Mouse (Mus musculus) limb, embryonic 12.5 days (tissue): ENCODE results near the gene Olfr1329. TPM values are rescaled to one million over a fixed set of nuclear protein-coding genes. Genes with fewer than 3 reads are reported as not detected.
"Not testable (repeated sequence)": the region's sequence is repeated elsewhere in the genome, so short reads cannot be mapped to it uniquely, and the experiment has no call there.

Experiments used
- ATAC-seq: fragments of 200-750 bp; cut with Nextera tagmentation; 2 replicates; pipeline ENCODE4 v1.8.0; 2017; ENCODE audit warnings: low read depth, moderate TSS enrichment; ENCODE audit not compliant: insufficient number of reproducible peaks, insufficient read depth, low FRiP score, low TSS enrichment
- H3K27ac ChIP-seq: fragments of 300-500 bp; sonication (generic); 2 replicates; pipeline ENCODE4 v1.5.1; 2016; ENCODE audit warnings: mild to moderate bottlenecking, moderate library complexity
- H3K27me3 ChIP-seq: fragments of 300-500 bp; sonication (generic); 2 replicates; pipeline ENCODE4 v1.6.1; 2016; ENCODE audit warnings: mild to moderate bottlenecking, moderate library complexity
- H3K36me3 ChIP-seq: fragments of 300-500 bp; sonication (generic); 2 replicates; pipeline ENCODE4 v1.6.1; 2016; ENCODE audit warnings: mild to moderate bottlenecking, moderate library complexity
- H3K4me1 ChIP-seq: fragments of 300-500 bp; sonication (generic); replicated peaks from 2 replicates; pipeline ENCODE4 v1.6.1; 2016
- H3K4me2 ChIP-seq: fragments of 300-500 bp; sonication (generic); 2 replicates; pipeline ENCODE4 v1.6.1; 2016; ENCODE audit warnings: mild to moderate bottlenecking, moderate library complexity
- H3K4me3 ChIP-seq: fragments of 300-500 bp; sonication (generic); replicated peaks from 2 replicates; pipeline ENCODE4 v1.5.1; 2016; ENCODE audit warnings: mild to moderate bottlenecking
- H3K9ac ChIP-seq: fragments of 300-500 bp; sonication (generic); replicated peaks from 2 replicates; pipeline ENCODE4 v1.6.1; 2016; ENCODE audit warnings: mild to moderate bottlenecking, moderate library complexity
- H3K9me3 ChIP-seq: fragments of 300-500 bp; sonication (generic); 2 replicates; pipeline ENCODE4 v1.6.1; 2016; ENCODE audit warnings: mild to moderate bottlenecking, moderate library complexity
- WGBS: fragments of 180-500 bp; shearing (Covaris S2); methylation state at CpG from one replicate; pipeline ENCODE4 v1.1.7; 2016; 5-methylcytosine and 5-hydroxymethylcytosine counted together
- polyA plus RNA-seq: library from polyadenylated mRNA; unstranded; fragments of >200 nt; fragmentation: Nextera tagmentation; extraction: Ambion mirVana; gene quantifications from 2 replicates; pipeline ENCODE4 v1.2.1, GENCODE M21; 2016

The Olfr1329 gene
- polyA plus RNA-seq = not detected in 2 replicates

GRCm38 (mm10) chr4:118917365-118917764, at the start of gene Olfr1329:
Gene Olfr1329 (minus strand): TSS chr4:118917465.
- not testable (repeated sequence) for H3K27me3 ChIP-seq, H3K9ac ChIP-seq

GRCm38 (mm10) chr4:118961141-118961628, 43.9 kb upstream of the Olfr1329 start, which contains the start of gene Lao1:
Gene Lao1 (plus strand): TSS chr4:118961578.
- Histone ChIP-seq H3K4me3 (no peak within 1 kb of the TSS), H3K27me3 (no peaks in the 10 kb centered on the region), H3K9me3 (no peaks in the 10 kb centered on the region), H3K36me3 (no peaks in the 10 kb centered on the region), H3K27ac (no peak within 1 kb of the TSS), H3K9ac (no peak within 1 kb of the TSS), H3K4me2 (no peak within 1 kb of the TSS), H3K4me1 (no peaks in the 10 kb centered on the region)
- 78% methylated on average over 2 of the region's 2 CpGs for WGBS
- no peak for ATAC-seq

More at GRCm38 (mm10) chr4:118917365-118917764, at the start of gene Olfr1329:
- not testable (repeated sequence) for H3K4me1 ChIP-seq, ATAC-seq, H3K4me3 ChIP-seq, H3K9me3 ChIP-seq, H3K36me3 ChIP-seq, H3K27ac ChIP-seq, H3K4me2 ChIP-seq
- 70% methylated on average over 2 of the region's 2 CpGs for WGBS

GRCm38 (mm10) chr4:118958812-118959211, 41.5 kb upstream of the Olfr1329 start:
- Histone ChIP-seq H3K9me3 (no peaks in the 10 kb centered on the region), H3K4me2 (no peak overlapping the region), H3K4me1 (no peaks in the 10 kb centered on the region), H3K27me3 (peaks cover 3% of the 10 kb centered on the region; the same call in 1 of the 2 replicates), H3K36me3 (no peaks in the 10 kb centered on the region), H3K9ac (no peak overlapping the region), H3K4me3 (no peak overlapping the region), H3K27ac (no peak overlapping the region)
- 89% methylated on average over 7 of the region's 7 CpGs for WGBS
- no peak for ATAC-seq

- Histone ChIP-seq H3K27ac (no peak within 1 kb of the TSS), H3K9ac (no peak within 1 kb of the TSS), H3K4me1 (no peaks in the 10 kb centered on the region), H3K36me3 (no peaks in the 10 kb centered on the region), H3K4me3 (no peak within 1 kb of the TSS), H3K27me3 (no peaks in the 10 kb centered on the region), H3K4me2 (no peak within 1 kb of the TSS), H3K9me3 (no peaks in the 10 kb centered on the region)
- 76% methylated on average over 2 of the region's 2 CpGs for WGBS
- ATAC-seq = no peak
These were observed 21.2 kb upstream of the Olfr1329 start, which contains the start of gene Olfr1328 for GRCm38 (mm10) chr4:118938512-118938911. Gene Olfr1328 (minus strand): TSS chr4:118938612.

- H3K27ac ChIP-seq, H3K9ac ChIP-seq, H3K9me3 ChIP-seq, H3K4me2 ChIP-seq, H3K36me3 ChIP-seq, ATAC-seq, H3K4me3 ChIP-seq, H3K27me3 ChIP-seq, H3K4me1 ChIP-seq: not testable (repeated sequence)
- WGBS = 92% methylated on average over 3 of the region's 3 CpGs
These were observed 14.1 kb upstream of the Olfr1329 start for GRCm38 (mm10) chr4:118931326-118931725.

- Histone ChIP-seq H3K27me3 (no peaks in the 10 kb centered on the region), H3K4me3 (no peak overlapping the region), H3K4me1 (no peaks in the 10 kb centered on the region), H3K36me3 (no peaks in the 10 kb centered on the region), H3K27ac (no peak overlapping the region), H3K9me3 (no peaks in the 10 kb centered on the region), H3K9ac (no peak overlapping the region), H3K4me2 (no peak overlapping the region)
- 68% methylated on average over 2 of the region's 2 CpGs for WGBS
- no peak for ATAC-seq
These were observed 15.3 kb downstream of the Olfr1329 start for GRCm38 (mm10) chr4:118901981-118902380.

GRCm38 (mm10) chr4:118888297-118888696, 29.0 kb downstream of the Olfr1329 start, which contains the start of gene Olfr1330:
Gene Olfr1330 (plus strand): TSS chr4:118888597.
- Histone ChIP-seq H3K27ac (no peak within 1 kb of the TSS), H3K4me1 (no peaks in the 10 kb centered on the region), H3K9me3 (no peaks in the 10 kb centered on the region), H3K36me3 (no peaks in the 10 kb centered on the region), H3K9ac (no peak within 1 kb of the TSS), H3K4me3 (no peak within 1 kb of the TSS), H3K4me2 (no peak within 1 kb of the TSS), H3K27me3 (no peaks in the 10 kb centered on the region)
- WGBS = 69% methylated on average over 1 of the region's 1 CpGs
- ATAC-seq = no peak

GRCm38 (mm10) chr4:118867566-118867965, 49.7 kb downstream of the Olfr1329 start:
- H3K27ac ChIP-seq = no peak overlapping the region
- no peak overlapping the region for H3K9ac ChIP-seq
- no peak for ATAC-seq
- no peak overlapping the region for H3K4me3 ChIP-seq
- H3K27me3 ChIP-seq = no peaks in the 10 kb centered on the region
- H3K9me3 ChIP-seq = no peaks in the 10 kb centered on the region
- H3K4me1 ChIP-seq = no peaks in the 10 kb centered on the region
- H3K36me3 ChIP-seq = no peaks in the 10 kb centered on the region
- H3K4me2 ChIP-seq = no peak overlapping the region

Other genes with a start within 250 kb of the Olfr1329 start
- gene Olfr1342, start 224.7 kb downstream of the Olfr1329 start, polyA plus RNA-seq = 0.13 TPM in 1 of 2 replicates, not detected in the other
- not detected in 2 replicates for gene Olfr1341, start 213.9 kb downstream of the Olfr1329 start, polyA plus RNA-seq
- not detected in 2 replicates for gene Olfr1340, start 197.3 kb downstream of the Olfr1329 start, polyA plus RNA-seq
- not detected in 2 replicates for gene Olfr1339, start 185.3 kb downstream of the Olfr1329 start, polyA plus RNA-seq
- not detected in 2 replicates for gene Olfr1338, start 158.7 kb downstream of the Olfr1329 start, polyA plus RNA-seq
- gene Olfr1337, start 134.9 kb downstream of the Olfr1329 start, polyA plus RNA-seq = not detected in 2 replicates
- not detected in 2 replicates for gene Olfr1335, start 107.5 kb downstream of the Olfr1329 start, polyA plus RNA-seq
- not detected in 2 replicates for gene Olfr1333, start 81.2 kb downstream of the Olfr1329 start, polyA plus RNA-seq
- not detected in 2 replicates for gene Olfr1331, start 52.8 kb downstream of the Olfr1329 start, polyA plus RNA-seq
- gene Olfr1330, start 28.9 kb downstream of the Olfr1329 start, polyA plus RNA-seq = not detected in 2 replicates
- gene Olfr1328, start 21.1 kb upstream of the Olfr1329 start, polyA plus RNA-seq = not detected in 2 replicates
- not detected in 2 replicates for gene Lao1, start 44.1 kb upstream of the Olfr1329 start, polyA plus RNA-seq
- gene Slc2a1, start 191.2 kb upstream of the Olfr1329 start, polyA plus RNA-seq = 98.1 and 100 TPM in 2 replicates